Mouse (Mus musculus) ES-Bruce4 (cell line): Measurements from ENCODE around the gene Dync2li1.

Experiments used
- CTCF ChIP-seq: IDR thresholded peaks from one replicate; pipeline ENCODE4 v1.8.1; 2011; ENCODE audit warnings: low read depth, low read length
- EP300 ChIP-seq: IDR thresholded peaks from 2 replicates; pipeline ENCODE4 v1.6.1; 2011; ENCODE audit warnings: low read depth, low read length; ENCODE audit not compliant: insufficient read depth
- POLR2A ChIP-seq: IDR thresholded peaks from one replicate; pipeline ENCODE4 v1.8.1; 2011; ENCODE audit warnings: low read length; ENCODE audit not compliant: insufficient read depth

DNA sequence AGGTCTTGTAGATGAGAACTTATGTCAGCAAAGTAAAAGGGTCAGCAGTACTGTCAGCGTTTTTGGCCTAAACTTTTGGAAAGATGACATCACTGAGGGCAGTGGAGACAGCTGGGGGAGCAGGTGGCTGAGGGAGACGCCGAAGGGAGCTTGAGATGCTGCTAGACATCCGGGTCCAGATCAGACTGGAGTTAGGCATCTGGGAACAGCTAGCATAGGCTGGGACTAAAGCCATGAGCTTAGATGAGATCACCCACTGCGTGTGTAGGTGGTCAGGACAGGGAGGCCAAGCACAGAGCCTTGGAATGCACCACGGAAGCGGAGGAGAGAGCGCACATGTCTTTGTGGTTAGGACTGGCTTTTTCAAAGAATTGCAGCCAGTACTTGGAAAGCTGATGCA lies 41.2 kb upstream of the Dync2li1 start:
- TF ChIP-seq CTCF (no peak), POLR2A (no peak), EP300 (no peak)
